Mouse (Mus musculus) lung, adult 2 months (tissue): ENCODE measurements around the gene Lrrn2.

ENCODE experiments used
- CTCF ChIP-seq: fragments of 200-500 bp; IDR thresholded peaks from 2 replicates; pipeline ENCODE4 v1.5.1; 2011; ENCODE audit warnings: mild to moderate bottlenecking, low read length, control low read depth; ENCODE audit not compliant: insufficient read depth
- POLR2A ChIP-seq: fragments of 200-500 bp; IDR thresholded peaks from 2 replicates; pipeline ENCODE4 v1.6.1; 2011; ENCODE audit warnings: low read depth, mild to moderate bottlenecking, control low read depth, low read length, borderline replicate concordance; ENCODE audit errors: extremely low read depth

DNA sequence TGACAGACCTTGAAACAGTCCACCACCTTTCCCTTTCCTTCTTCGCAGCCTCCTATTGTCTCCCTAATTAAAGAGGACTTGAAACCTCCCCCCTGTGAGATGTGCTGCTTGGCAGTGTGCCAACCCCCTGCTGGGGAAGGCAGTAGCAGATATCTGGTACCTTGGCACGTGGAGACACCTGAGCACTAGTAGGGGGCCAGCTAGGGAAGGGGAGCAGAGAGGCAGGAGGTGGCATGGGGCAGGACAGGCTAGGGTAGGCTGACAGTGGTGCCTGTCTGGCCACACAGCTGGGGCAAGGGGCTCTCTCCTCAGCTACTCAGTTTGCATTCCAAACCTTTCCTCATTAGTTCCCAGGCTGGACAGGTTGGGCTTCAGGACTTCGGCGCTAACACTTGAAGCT, 29.0 kb downstream of the Lrrn2 start:
- TF ChIP-seq CTCF (no peak), POLR2A (no peak)
